Mouse (Mus musculus): Measurements from ENCODE around the gene Kbtbd13.

- no peak for TF ChIP-seq CTCF (IDR thresholded peaks at IDR 0.05; ENCODE audit: borderline replicate concordance, insufficient read depth, low read length)
- no peak for TF ChIP-seq POLR2A (IDR thresholded peaks at IDR 0.05; ENCODE audit: low read depth, low read length)
Measured at GRCm38 (mm10) chr9:65391613-65391964, at the start of gene Kbtbd13.

Measured in embryonic fibroblast, embryonic 13.5 days (primary cell).